Mouse (Mus musculus): Measurements from ENCODE around the gene Rab33b. TPM values are rescaled to one million over a fixed set of nuclear protein-coding genes. Genes with fewer than 3 reads are reported as not detected.

The Rab33b gene
- polyA plus RNA-seq (2012) = 13.4 and 16.7 TPM in 2 replicates

DNA sequence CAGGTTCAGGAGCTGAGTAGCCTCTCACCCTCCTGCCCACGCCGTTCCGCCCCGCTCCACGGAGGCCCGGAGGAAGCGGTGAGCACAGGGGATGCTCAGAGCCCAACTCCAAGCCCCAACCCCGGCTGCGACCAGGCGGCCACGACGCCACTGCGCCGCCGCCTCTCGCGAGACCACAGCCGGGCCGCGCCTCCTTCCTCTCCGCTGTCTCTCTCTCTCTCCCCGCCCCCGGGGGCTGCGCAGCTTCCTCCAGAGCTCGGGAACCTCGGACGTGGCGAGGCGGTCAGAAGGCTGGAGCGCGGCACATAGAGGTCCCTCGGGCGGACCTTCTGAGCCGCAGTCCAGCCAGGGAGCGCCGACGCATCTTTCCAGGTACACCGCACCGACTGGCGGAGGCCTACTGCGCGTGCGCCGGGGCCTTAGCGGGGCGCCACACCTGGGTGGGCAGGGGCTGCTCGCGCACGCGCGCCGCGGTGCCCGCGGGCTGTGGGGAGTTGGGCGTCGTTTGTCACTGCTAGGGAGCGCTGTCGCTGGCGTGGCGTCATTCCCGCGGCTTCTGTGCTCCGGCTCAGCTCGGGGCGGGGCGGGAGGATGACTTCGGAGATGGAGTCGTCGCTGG, at the start of gene Rab33b:
TSS of gene Rab33b (plus strand) at position 180 of the 619 bp plus-strand sequence.

Other genes starting within 250 kb of the Rab33b start
- 42.9 and 56.5 TPM in 2 replicates for gene Elf2, start 143.3 kb upstream of the Rab33b start, polyA plus RNA-seq (2012)
- 0.19 TPM in 1 of 2 replicates, not detected in the other for gene Mgarp, start 87.2 kb upstream of the Rab33b start, polyA plus RNA-seq (2012)
- gene Ndufc1, start 74.9 kb upstream of the Rab33b start, polyA plus RNA-seq (2012) = 22.0 and 32.1 TPM in 2 replicates
- gene Naa15, start 68.8 kb upstream of the Rab33b start, polyA plus RNA-seq (2012) = 13.4 and 17.1 TPM in 2 replicates
- gene Setd7, start 77.0 kb downstream of the Rab33b start, polyA plus RNA-seq (2012) = 7.6 and 11.1 TPM in 2 replicates
- 2.5 and 4.5 TPM in 2 replicates for gene Mgst2, start 176.4 kb downstream of the Rab33b start, polyA plus RNA-seq (2012)